Mouse (Mus musculus) CH12.LX (cell line): ENCODE measurements around the gene Endog. TPM values are rescaled to one million over a fixed set of nuclear protein-coding genes. Genes with fewer than 3 reads are reported as not detected.

Source experiments
- DNase-seq: peaks from one replicate; pipeline ENCODE4 v3.0.0-alpha.2; 2013; ENCODE audit errors: extremely low read depth
- H3K27ac ChIP-seq: 2 replicates; pipeline ENCODE4 v1.5.1; 2012; ENCODE audit warnings: low read depth, mild to moderate bottlenecking, control low read depth, moderate library complexity; ENCODE audit not compliant: insufficient read depth
- H3K27me3 ChIP-seq: replicated peaks from 2 replicates; pipeline ENCODE3; 2012; ENCODE audit warnings: inconsistent platforms
- H3K36me3 ChIP-seq, 2 experiments: replicated peaks in 1 of 2; 2 replicates each; pipeline versions ENCODE3 to v1.6.1; 2012; ENCODE audit warnings: inconsistent platforms in 1 of 2, low read length in 1 of 2, mild to moderate bottlenecking in 1 of 2, mixed read lengths in 1 of 2, moderate library complexity in 1 of 2; ENCODE audit not compliant: control insufficient read depth in 1 of 2, insufficient read depth in 1 of 2
- H3K4me1 ChIP-seq, 2 experiments: 2 replicates each; pipeline ENCODE4 v1.6.1; 2012; ENCODE audit warnings: inconsistent platforms in 1 of 2, moderate library complexity in 1 of 2; ENCODE audit not compliant: insufficient read depth in 2 of 2, control insufficient read depth in 1 of 2
- H3K4me2 ChIP-seq: 2 replicates; pipeline ENCODE4 v1.6.1; 2012; ENCODE audit warnings: low read depth, mild to moderate bottlenecking, control low read depth; ENCODE audit not compliant: poor library complexity, insufficient read depth, severe bottlenecking
- H3K4me3 ChIP-seq, 3 experiments: fragments of 150-350 bp in 1 of 3; sonication (generic) in 1 of 3; replicated peaks in 1 of 3; 2 replicates each; pipeline versions ENCODE3 to v1.5.1; 2011 to 2012; ENCODE audit warnings: low read depth in 2 of 3, low read length in 2 of 3, mild to moderate bottlenecking in 2 of 3, moderate library complexity in 2 of 3, control low read depth in 1 of 3, improper control_type of control experiment in 1 of 3, inconsistent platforms in 1 of 3, mixed read lengths in 1 of 3; ENCODE audit not compliant: poor library complexity in 1 of 3
- H3K79me2 ChIP-seq: replicated peaks from 2 replicates; pipeline ENCODE4 v1.6.1; 2012; ENCODE audit warnings: mild to moderate bottlenecking, moderate library complexity; ENCODE audit not compliant: control insufficient read depth, poor library complexity, insufficient read depth, severe bottlenecking; ENCODE audit errors: extremely low read depth
- H3K9ac ChIP-seq: 2 replicates; pipeline ENCODE4 v1.6.1; 2012; ENCODE audit warnings: low read depth, mild to moderate bottlenecking, control low read depth, moderate library complexity; ENCODE audit not compliant: insufficient read depth
- H3K9me3 ChIP-seq: replicated peaks from 2 replicates; pipeline ENCODE3; 2012; ENCODE audit warnings: low read length, inconsistent platforms, mixed read lengths
- BHLHE40 ChIP-seq: IDR thresholded peaks from 2 replicates; pipeline ENCODE4 v1.6.1; 2011; ENCODE audit warnings: mild to moderate bottlenecking, low read depth, low read length, improper control_type of control experiment
- CHD1 ChIP-seq: IDR thresholded peaks from 2 replicates; pipeline ENCODE4 v1.6.1; 2012; ENCODE audit warnings: low read depth, low read length, improper control_type of control experiment, inconsistent platforms
- CHD2 ChIP-seq: IDR thresholded peaks from 2 replicates; pipeline ENCODE4 v1.6.1; 2011; ENCODE audit warnings: low read length, improper control_type of control experiment
- CTCF ChIP-seq, 2 experiments: IDR thresholded peaks in 1 of 2; conservative IDR thresholded peaks in 1 of 2; 2 replicates each; pipeline ENCODE4 v1.5.1; 2011 to 2012; ENCODE audit warnings: low read depth in 2 of 2, low read length in 2 of 2, improper control_type of control experiment in 1 of 2, inconsistent platforms in 1 of 2, mild to moderate bottlenecking in 1 of 2, moderate library complexity in 1 of 2
- E2F4 ChIP-seq: IDR thresholded peaks from 2 replicates; pipeline ENCODE4 v1.6.1; 2011; ENCODE audit warnings: low read depth, low read length, improper control_type of control experiment; ENCODE audit not compliant: insufficient replicate concordance
- EP300 ChIP-seq: IDR thresholded peaks from 2 replicates; pipeline ENCODE4 v1.6.1; 2011; ENCODE audit warnings: low read length, improper control_type of control experiment
- ETS1 ChIP-seq: conservative IDR thresholded peaks from 2 replicates; pipeline ENCODE4 v1.6.1; 2012; ENCODE audit warnings: low read depth, mild to moderate bottlenecking, inconsistent platforms, low read length, improper control_type of control experiment, moderate library complexity
- KAT2A ChIP-seq: IDR thresholded peaks from 2 replicates; pipeline ENCODE4 v1.6.1; 2012; ENCODE audit warnings: low read length, improper control_type of control experiment, inconsistent platforms; ENCODE audit not compliant: insufficient replicate concordance
- MAFK ChIP-seq: IDR thresholded peaks from 2 replicates; pipeline ENCODE4 v1.6.1; 2011; ENCODE audit warnings: low read length, improper control_type of control experiment; ENCODE audit not compliant: insufficient replicate concordance
- MYC ChIP-seq: IDR thresholded peaks from 2 replicates; pipeline ENCODE4 v1.6.1; 2011; ENCODE audit warnings: low read depth, mild to moderate bottlenecking, improper control_type of control experiment, low read length
- PAX5 ChIP-seq: IDR thresholded peaks from 2 replicates; pipeline ENCODE4 v1.6.1; 2012; ENCODE audit warnings: low read length, inconsistent platforms, mixed read lengths
- POLR2AphosphoS2 ChIP-seq: IDR thresholded peaks from 2 replicates; pipeline ENCODE4 v1.6.1; 2011; ENCODE audit warnings: low read depth, low read length, improper control_type of control experiment
- RAD21 ChIP-seq: IDR thresholded peaks from 2 replicates; pipeline ENCODE4 v1.6.1; 2011; ENCODE audit warnings: low read depth, mild to moderate bottlenecking, low read length, improper control_type of control experiment, moderate library complexity
- SMC3 ChIP-seq: IDR thresholded peaks from 2 replicates; pipeline ENCODE4 v1.6.1; 2011; ENCODE audit warnings: low read depth, low read length, improper control_type of control experiment
- TBP ChIP-seq: conservative IDR thresholded peaks from 2 replicates; pipeline ENCODE4 v1.6.1; 2011; ENCODE audit warnings: low read depth, low read length, improper control_type of control experiment
- USF1 ChIP-seq: IDR thresholded peaks from 2 replicates; pipeline ENCODE4 v1.6.1; 2014; ENCODE audit warnings: low read depth, mild to moderate bottlenecking, inconsistent platforms, low read length, improper control_type of control experiment
- ZC3H11A ChIP-seq: IDR thresholded peaks from 2 replicates; pipeline ENCODE4 v1.6.1; 2012; ENCODE audit warnings: low read depth, mild to moderate bottlenecking, inconsistent platforms, low read length, improper control_type of control experiment
- ZKSCAN1 ChIP-seq: IDR thresholded peaks from 2 replicates; pipeline ENCODE4 v1.6.1; 2012; ENCODE audit warnings: low read depth, inconsistent platforms, low read length, improper control_type of control experiment, borderline replicate concordance
- ZMIZ1 ChIP-seq: IDR thresholded peaks from 2 replicates; pipeline ENCODE4 v1.6.1; 2012; ENCODE audit warnings: low read depth, mild to moderate bottlenecking, inconsistent platforms, low read length, improper control_type of control experiment
- dilution Hi-C: fragments of 300-500 bp; cut with MboI; formaldehyde crosslinking; loops from 2 replicates; pipeline ENCODE4 v1.14.3; 2020; ENCODE audit warnings: low sequenced_read_pairs; ENCODE audit not compliant: extremely low pct_unique_long_range_greater_than_20kb, extremely low pct_ligation_motif_present
- in situ Hi-C: fragments of 300-500 bp; cut with MboI; formaldehyde crosslinking; loops from 3 replicates; pipeline ENCODE4 v1.14.3; 2019; ENCODE audit warnings: low sequenced_read_pairs, low pct_ligation_motif_present, low pct_unique_long_range_greater_than_20kb, mixed read lengths
- polyA plus RNA-seq: library from polyadenylated mRNA; unstranded; fragments of >175 nt; gene quantifications from 2 replicates; pipeline ENCODE4 v1.2.1, GENCODE M21; 2012; ENCODE audit warnings: low read depth; ENCODE audit not compliant: insufficient read length
- total RNA-seq, 2 experiments: library from RNA; depleted of rRNA; stranded (reverse); fragments of 300-350 nt in 1 of 2; fragments of >200 nt in 1 of 2; gene quantifications; 2 replicates each; pipeline ENCODE4 v1.2.3; 2012 to 2014

The Endog gene
- total and polyA plus RNA-seq, 3 experiments = 9.2 TPM; not detected in 2

GRCm38 (mm10) chr2:30134378-30134711 is 36.9 kb upstream of the Endog start:
- H3K4me1 ChIP-seq = peaks cover 0 to 24% of the 10 kb centered on the region in 2 experiments; a peak in 2 of 4 replicates
- dilution Hi-C loops (no loop called here), in situ Hi-C loops (no loop called here)
- peak overlapping the region; percentile 85 for H3K4me2 ChIP-seq
- TF ChIP-seq TBP = no peak
- TF ChIP-seq ZMIZ1 = no peak
- no peak for TF ChIP-seq CTCF (conservative IDR thresholded peaks at IDR 0.05 in 1 of 2, IDR thresholded peaks at IDR 0.05 in 1 of 2; ENCODE audit: low read depth in 2 of 2, low read length in 2 of 2)
- no peak for TF ChIP-seq E2F4
- TF ChIP-seq RAD21 = no peak
- TF ChIP-seq SMC3 = no peak
- TF ChIP-seq MAFK = no peak
- no peak for TF ChIP-seq ETS1
- no peak for TF ChIP-seq BHLHE40
- no peak for TF ChIP-seq USF1
- no peak for TF ChIP-seq PAX5
- no peak for TF ChIP-seq EP300
- TF ChIP-seq POLR2AphosphoS2 = no peak
- no peak for TF ChIP-seq CHD1
- no peak overlapping the region for H3K27ac ChIP-seq
- peaks cover 8 to 37% of the 10 kb centered on the region in 2 experiments for H3K36me3 ChIP-seq
- DNase-seq = no peak
- H3K9ac ChIP-seq = peak overlapping the region; percentile 65
- peak overlapping the region; percentile 75 to 93 (median 76) for H3K4me3 ChIP-seq
- H3K9me3 ChIP-seq = no peaks in the 10 kb centered on the region
- no peaks in the 10 kb centered on the region for H3K27me3 ChIP-seq
- no peaks in the 10 kb centered on the region for H3K79me2 ChIP-seq

- H3K4me2 ChIP-seq = peak overlapping the region; percentile 85
- no peak overlapping the region for H3K4me3 ChIP-seq
- H3K9me3 ChIP-seq = no peaks in the 10 kb centered on the region
- H3K27ac ChIP-seq = no peak overlapping the region
- no peak for DNase-seq
- dilution Hi-C loops (no loop called here), in situ Hi-C loops (no loop called here)
- no peak overlapping the region for H3K9ac ChIP-seq
- TF ChIP-seq ZKSCAN1 (no peak), CTCF (conservative IDR thresholded peaks at IDR 0.05 in 1 of 2, IDR thresholded peaks at IDR 0.05 in 1 of 2; ENCODE audit: low read depth in 2 of 2, low read length in 2 of 2) (no peak), MYC (no peak), ZMIZ1 (no peak), ZC3H11A (no peak), TBP (no peak), KAT2A (no peak), CHD2 (no peak)
- H3K27me3 ChIP-seq = no peaks in the 10 kb centered on the region
- H3K4me1 ChIP-seq = peaks cover 0 to 24% of the 10 kb centered on the region in 2 experiments; a peak in 2 of 4 replicates
- no peaks in the 10 kb centered on the region for H3K79me2 ChIP-seq
- peaks cover 10 to 40% of the 10 kb centered on the region in 2 experiments for H3K36me3 ChIP-seq
Measured at GRCm38 (mm10) chr2:30134928-30135620, 36.2 kb upstream of the Endog start.
